Mouse (Mus musculus) brain, embryonic 18.5 days (tissue): ENCODE data around the gene Gm20388.

ENCODE experiments used
- DNase-seq: peaks from one replicate; pipeline ENCODE4 v3.0.0-alpha.2; 2012; ENCODE audit warnings: low read depth, low spot score

The Gm20388 gene

DNA sequence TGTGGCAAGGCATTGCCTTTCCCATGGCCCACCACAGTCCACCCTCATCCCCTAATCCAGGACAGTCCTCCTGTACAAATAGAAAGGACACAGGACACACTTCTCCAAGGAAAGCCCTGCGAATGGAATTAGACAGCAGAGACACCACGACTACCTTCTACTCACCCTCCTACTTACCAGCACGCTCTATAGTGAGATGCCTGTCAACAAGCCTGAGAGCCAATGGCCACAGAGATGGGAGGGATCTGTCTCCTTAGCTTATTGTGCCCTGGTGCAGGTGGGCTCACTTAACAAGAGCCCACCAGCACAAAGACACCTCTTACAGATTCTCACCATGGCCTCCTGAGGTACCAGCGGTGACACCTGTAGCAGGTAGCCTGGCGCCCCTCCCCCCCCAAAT lies 4482.4 kb downstream of the Gm20388 start:
- DNase-seq, result no peak

DNA sequence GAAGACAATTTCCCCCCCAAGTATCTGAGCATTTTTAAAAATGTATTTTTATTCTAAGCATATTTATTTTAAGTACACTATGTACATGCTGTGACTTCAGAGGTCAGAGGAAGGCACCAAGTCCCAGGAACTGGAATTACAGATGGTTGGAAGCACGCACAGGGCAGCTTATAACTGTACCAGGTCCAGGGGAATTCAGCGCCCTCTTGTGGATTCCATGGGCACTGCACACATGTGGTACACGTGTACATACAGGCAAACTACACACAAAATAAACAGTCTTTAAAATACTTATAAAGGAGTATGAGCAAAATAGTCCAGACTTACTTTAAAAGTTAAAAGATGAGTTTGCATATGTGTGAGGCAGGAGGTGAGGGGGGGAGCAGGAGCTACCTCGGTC lies 4483.3 kb downstream of the Gm20388 start:
- DNase-seq, result no peak

DNA sequence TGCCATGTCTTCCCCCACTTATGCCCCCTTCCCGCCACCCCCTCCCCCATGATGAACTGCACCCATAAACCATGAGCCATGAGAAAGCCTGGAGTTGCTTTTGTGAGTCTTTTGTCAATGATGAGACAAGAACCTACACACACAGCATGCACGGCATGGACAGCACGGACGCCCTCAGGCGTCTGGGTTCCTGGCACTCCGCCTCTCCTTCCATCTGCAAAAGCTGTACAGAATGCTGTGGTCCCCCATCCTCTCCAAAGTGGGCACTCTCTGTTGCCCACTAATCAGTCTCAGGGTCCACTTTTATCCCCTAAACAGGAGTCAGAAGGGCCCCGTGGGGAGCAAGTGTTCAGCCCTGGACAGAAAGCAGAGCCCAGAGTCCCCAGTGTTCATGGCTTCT lies 4484.3 kb downstream of the Gm20388 start:
- DNase-seq, result no peak
